Mouse (Mus musculus): Measurements from ENCODE around the gene Ptprm.

Gene Ptprm

GRCm38 (mm10) chr17:67136876-67137275 lies 217.4 kb downstream of the Ptprm start:
- DNase-seq (ENCODE audit: low read depth) = no peak

DNA sequence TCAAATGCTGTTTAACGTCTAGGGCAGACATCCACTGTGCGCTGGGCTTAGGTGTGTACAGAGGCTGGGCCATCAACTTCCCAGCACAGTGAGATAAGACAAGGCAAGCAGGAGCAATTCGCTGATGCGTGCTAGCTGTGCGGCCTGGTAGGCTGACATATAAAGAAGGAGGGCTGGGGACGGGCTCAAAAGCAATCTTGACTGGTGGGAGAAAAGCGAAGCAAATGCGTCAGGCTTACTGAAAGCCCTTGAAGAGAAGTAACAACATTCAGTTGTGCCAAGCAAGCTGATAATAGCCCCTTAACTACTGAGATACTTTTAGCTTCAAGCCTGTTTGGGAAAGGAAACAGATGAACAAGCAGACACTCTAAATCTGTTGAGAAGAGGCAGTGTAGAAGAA lies 217.8 kb downstream of the Ptprm start:
- DNase-seq (ENCODE audit: low read depth) = no peak

- DNase-seq (ENCODE audit: low read depth) = no peak
Measured at GRCm38 (mm10) chr17:67134235-67134634, 220.0 kb downstream of the Ptprm start.

DNA sequence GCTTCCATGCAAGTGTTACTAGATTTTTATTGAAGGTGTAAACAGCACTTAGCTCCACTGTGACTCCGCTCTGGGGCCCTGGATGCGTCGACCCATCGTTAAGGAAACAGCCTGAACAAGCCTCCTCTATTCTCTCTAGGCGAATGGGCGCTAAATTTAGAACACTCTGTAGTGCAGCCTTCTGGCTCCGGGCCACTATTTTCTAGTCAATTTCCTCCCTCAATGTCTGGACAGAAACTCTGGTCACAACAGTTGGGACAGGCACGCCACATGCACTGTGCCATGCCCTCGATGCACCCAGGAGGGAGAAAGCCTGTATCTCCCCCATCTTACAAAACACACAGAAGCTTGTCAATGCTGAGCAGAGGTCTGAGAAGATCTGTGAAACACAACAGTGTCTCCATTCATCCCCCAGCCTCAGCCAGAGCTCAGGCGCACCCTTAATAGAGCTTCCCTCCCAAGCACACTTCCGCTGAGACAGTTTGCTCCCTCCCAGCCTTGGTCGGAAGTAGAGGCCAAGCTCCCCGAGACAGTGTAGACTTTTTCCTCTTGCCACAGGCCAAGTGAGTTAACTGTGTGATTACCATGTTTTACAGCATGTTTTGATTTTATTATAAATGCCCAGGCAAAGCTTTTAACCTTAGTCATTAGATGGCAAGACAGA lies 220.7 kb downstream of the Ptprm start:
- DNase-seq (ENCODE audit: low read depth) = no peak

DNA sequence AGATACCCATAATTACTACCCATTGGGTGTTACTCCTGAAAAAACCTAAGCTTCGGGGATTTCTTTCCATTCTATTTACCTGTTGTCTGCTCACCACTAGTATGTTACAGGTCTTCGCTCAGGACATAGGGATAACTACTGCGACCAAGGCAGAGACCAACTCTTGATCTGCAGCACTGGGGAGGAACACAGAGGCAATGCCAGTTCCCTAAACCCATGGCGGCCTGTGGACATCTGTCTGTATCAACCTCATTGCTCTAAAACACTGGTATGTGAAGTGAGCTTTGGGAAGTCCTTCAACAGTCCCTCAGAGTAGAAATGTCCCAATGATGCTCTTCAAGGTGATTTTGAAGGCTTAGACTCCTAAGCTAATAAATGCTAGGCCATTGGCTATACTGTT lies 221.2 kb downstream of the Ptprm start:
- no peak for DNase-seq (ENCODE audit: low read depth)

- no peak for DNase-seq (ENCODE audit: low read depth)
Measured at GRCm38 (mm10) chr17:67127530-67127929, 226.7 kb downstream of the Ptprm start.

GRCm38 (mm10) chr17:67125596-67125995 lies 228.7 kb downstream of the Ptprm start:
- DNase-seq (ENCODE audit: low read depth) = no peak

- DNase-seq (ENCODE audit: low read depth) = no peak
Measured at GRCm38 (mm10) chr17:67124294-67124693, 230.0 kb downstream of the Ptprm start.

- DNase-seq (ENCODE audit: low read depth) = no peak
Measured at GRCm38 (mm10) chr17:67123722-67124121, 230.5 kb downstream of the Ptprm start.

GRCm38 (mm10) chr17:67120863-67121262 lies 233.4 kb downstream of the Ptprm start:
- DNase-seq (ENCODE audit: low read depth) = no peak

GRCm38 (mm10) chr17:67118676-67119340 lies 235.4 kb downstream of the Ptprm start:
- no peak for DNase-seq (ENCODE audit: low read depth)

DNA sequence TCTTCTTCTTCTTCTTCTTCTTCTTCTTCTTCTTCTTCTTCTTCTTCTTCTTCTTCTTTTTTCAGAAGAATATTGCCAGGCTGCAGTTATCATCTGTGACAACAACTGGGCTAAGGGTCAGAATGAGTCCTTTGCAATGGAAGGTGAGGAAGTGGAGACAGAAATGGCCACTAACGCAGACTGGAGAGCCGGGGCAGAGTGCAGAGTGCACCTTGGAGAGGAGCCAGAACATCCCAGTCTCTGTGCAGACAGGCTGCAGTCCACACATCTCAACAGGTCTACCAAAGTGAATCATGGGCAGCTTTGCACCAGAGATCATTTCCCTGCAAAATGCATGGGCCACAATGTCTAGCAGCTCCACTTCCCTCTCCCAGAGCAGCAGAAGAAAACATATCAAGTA lies 239.4 kb downstream of the Ptprm start:
- no peak for DNase-seq (ENCODE audit: low read depth)

DNA sequence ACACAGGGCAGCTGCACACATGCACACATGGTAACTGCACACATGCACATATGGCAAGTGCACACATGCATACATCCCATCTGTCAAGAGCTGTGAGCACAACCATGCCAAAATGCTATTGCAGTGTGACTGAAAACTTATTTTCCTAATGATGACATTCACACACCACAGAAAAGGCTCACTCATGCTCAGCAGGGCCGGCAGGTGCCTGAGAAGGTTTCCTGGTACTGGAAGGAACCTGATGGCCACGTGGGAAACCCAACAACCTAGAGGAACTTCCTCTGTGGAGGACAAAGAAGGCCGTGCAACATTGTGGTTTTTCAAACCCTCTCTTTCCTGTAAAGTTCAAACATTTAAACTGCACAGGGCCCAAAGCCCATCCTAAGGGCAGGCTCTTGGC lies 241.6 kb downstream of the Ptprm start:
- no peak for DNase-seq (ENCODE audit: low read depth)

DNA sequence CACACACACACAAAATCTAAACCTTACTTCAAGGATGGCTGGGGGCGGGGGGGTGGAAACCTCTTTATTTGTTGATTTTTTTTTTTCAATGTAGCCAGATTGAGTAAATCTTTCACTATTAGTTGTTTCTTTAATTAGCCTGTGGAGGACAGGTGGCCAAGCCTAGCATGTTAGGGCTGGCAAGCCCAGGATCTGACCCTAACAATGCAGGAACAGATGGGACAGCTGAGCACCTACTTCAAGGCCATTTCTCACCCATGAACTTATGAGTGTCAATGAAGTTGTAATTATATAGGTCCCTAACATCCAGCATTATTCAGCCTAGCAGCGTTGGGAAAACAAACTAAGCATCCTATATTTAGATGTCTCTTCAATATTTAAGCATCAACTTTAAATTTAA lies 248.1 kb downstream of the Ptprm start:
- DNase-seq (ENCODE audit: low read depth) = no peak

GRCm38 (mm10) chr17:67102051-67102450 lies 252.2 kb downstream of the Ptprm start:
- no peak for DNase-seq (ENCODE audit: low read depth)

- no peak for DNase-seq (ENCODE audit: low read depth)
Measured at GRCm38 (mm10) chr17:67090997-67091396, 263.3 kb downstream of the Ptprm start.

GRCm38 (mm10) chr17:67090153-67090552 lies 264.1 kb downstream of the Ptprm start:
- DNase-seq (ENCODE audit: low read depth) = no peak

GRCm38 (mm10) chr17:67089611-67090010 lies 264.6 kb downstream of the Ptprm start:
- no peak for DNase-seq (ENCODE audit: low read depth)

- DNase-seq (ENCODE audit: low read depth) = no peak
Measured at GRCm38 (mm10) chr17:67087585-67087984, 266.7 kb downstream of the Ptprm start.

DNA sequence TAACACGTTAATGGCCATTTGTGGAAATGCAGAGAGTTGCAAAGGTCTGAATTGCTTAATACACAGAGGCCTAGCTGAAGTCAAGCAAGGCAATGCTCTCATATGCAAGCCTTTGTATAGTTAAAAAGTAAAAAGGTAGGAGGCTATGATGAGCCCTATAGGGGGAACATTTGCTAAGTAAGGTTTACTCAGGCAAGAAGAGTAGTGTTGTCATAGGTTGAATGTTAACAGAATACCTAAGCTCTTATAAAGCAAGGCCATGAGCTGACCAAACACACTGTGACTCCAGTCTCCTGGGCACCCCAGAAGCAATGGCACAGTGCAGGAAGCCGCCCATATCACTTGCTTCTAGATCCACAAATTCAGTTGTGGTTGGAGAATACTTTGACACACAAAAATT lies 267.4 kb downstream of the Ptprm start:
- DNase-seq (ENCODE audit: low read depth) = no peak

DNA sequence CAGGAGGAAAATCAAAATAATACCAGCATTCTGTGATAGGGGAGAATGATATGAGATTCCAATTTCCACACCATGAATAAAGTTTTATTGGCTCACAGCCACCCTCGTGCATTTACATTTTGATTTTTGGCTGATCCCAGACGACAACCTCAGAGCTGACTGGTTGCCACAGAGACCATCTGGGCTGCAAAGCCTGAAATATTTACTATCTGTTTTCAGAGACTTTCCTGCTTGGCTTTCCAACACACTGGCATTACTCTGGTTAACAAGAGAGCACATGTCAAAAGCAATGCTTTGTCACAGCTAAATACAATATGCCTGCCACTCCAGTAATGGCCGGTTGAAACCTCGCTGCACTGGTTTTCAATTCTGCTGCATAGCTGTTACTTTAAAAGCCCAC lies 269.8 kb downstream of the Ptprm start:
- DNase-seq (ENCODE audit: low read depth) = no peak

- no peak for DNase-seq (ENCODE audit: low read depth)
Measured at GRCm38 (mm10) chr17:67084093-67084492, 270.2 kb downstream of the Ptprm start.

DNA sequence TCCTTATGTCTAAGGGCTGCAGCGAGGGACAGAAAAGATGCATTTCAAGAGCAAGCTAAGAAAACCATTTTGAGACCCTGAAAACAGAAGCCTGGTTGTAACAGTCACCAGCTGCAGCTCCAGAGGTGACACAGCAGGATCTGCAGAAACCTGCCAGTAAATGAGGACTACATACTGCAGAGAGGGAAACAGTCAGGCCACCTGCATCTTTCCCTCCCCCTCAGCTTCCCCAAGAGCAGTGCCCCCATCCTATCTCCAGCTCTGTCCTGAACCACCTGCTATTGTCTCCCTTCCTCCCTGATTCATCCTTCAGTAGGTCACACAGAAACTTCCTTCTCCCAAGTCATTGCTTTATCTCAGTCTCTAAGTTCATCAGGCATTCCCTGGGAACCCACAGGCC lies 274.7 kb downstream of the Ptprm start:
- DNase-seq (ENCODE audit: low read depth) = no peak

- no peak for DNase-seq (ENCODE audit: low read depth)
Measured at GRCm38 (mm10) chr17:67073580-67073979, 280.7 kb downstream of the Ptprm start.

Measured in c-Kit-positive CD71-positive TER-119-negative erythroid progenitor cells, embryonic 14.5 days (primary cell).